Comparison of ENCODE assay signal across 8 mouse cellular contexts in genomic region chr9:65021887-65022579, GRCm38 (mm10). TPM values are rescaled to one million over a fixed set of nuclear protein-coding genes. Genes with fewer than 3 reads are reported as not detected.
A peak's percentile ranks its signal among the peaks of the same experiment; 100 is the strongest.
DNase-seq lines count a peak whose midpoint lies in the region; ATAC-seq and TF ChIP-seq lines count a peak whose summit lies in the region.

No protein-coding gene starts in this region.

- H3K9ac ChIP-seq in heart, embryonic 15.5 days: peak overlapping the region; percentile 91
- peak overlapping the region; percentile 98 for H3K9ac ChIP-seq in forebrain, embryonic 13.5 days
- H3K9ac ChIP-seq in liver, embryonic 15.5 days: peak overlapping the region; percentile 95

- H3K36me3 ChIP-seq in heart, embryonic 15.5 days: no peaks in the 10 kb centered on the region
- H3K36me3 ChIP-seq in G1E (replicated peaks): peaks cover 6% of the 10 kb centered on the region
- no peaks in the 10 kb centered on the region for H3K36me3 ChIP-seq in forebrain, embryonic 13.5 days (ENCODE audit: poor library complexity, severe bottlenecking)
- no peaks in the 10 kb centered on the region for H3K36me3 ChIP-seq in liver, embryonic 15.5 days (replicated peaks)

- DNase-seq in heart, adult 18-20 months: no peak
- no peak for DNase-seq in G1E (ENCODE audit: low spot score)
- DNase-seq in cerebellum, adult 18-20 months: no peak
- no peak for DNase-seq in left cerebral cortex, adult 18-20 months (ENCODE audit: low spot score in 2 of 2)
- DNase-seq in left cerebral cortex, adult 9 months (ENCODE audit: low spot score in 2 of 2): no peak

- peaks cover 24% of the 10 kb centered on the region for H3K4me1 ChIP-seq in heart, embryonic 15.5 days (replicated peaks)
- peaks cover 48% of the 10 kb centered on the region for H3K4me1 ChIP-seq in G1E (ENCODE audit: insufficient read depth, low read depth, low read length)
- peaks cover 44% of the 10 kb centered on the region for H3K4me1 ChIP-seq in forebrain, embryonic 13.5 days
- peaks cover 56% of the 10 kb centered on the region for H3K4me1 ChIP-seq in liver, embryonic 15.5 days (replicated peaks)

- peak overlapping the region; percentile 84 for H3K27ac ChIP-seq in heart, embryonic 15.5 days
- peak overlapping the region; percentile 89 for H3K27ac ChIP-seq in forebrain, embryonic 13.5 days
- peak overlapping the region; percentile 87 for H3K27ac ChIP-seq in liver, embryonic 15.5 days (replicated peaks)

- no peaks in the 10 kb centered on the region for H3K27me3 ChIP-seq in heart, embryonic 15.5 days
- H3K27me3 ChIP-seq in G1E (ENCODE audit: insufficient read depth, low read length): peaks cover 6% of the 10 kb centered on the region; the same call in 1 of the 2 replicates
- 0 out of 2 replicates have a peak, but pooled peaks cover 4% of the 10 kb centered on the region for H3K27me3 ChIP-seq in forebrain, embryonic 13.5 days
- no peaks in the 10 kb centered on the region for H3K27me3 ChIP-seq in liver, embryonic 15.5 days

- TF ChIP-seq CTCF in G1E (IDR thresholded peaks at IDR 0.05; ENCODE audit: low read depth, low read length): no peak

- H3K9me3 ChIP-seq in heart, embryonic 15.5 days (replicated peaks): no peaks in the 10 kb centered on the region
- H3K9me3 ChIP-seq in G1E (replicated peaks): 0 out of 2 replicates have a peak, but pooled peaks cover 4% of the 10 kb centered on the region
- H3K9me3 ChIP-seq in forebrain, embryonic 13.5 days (replicated peaks): no peaks in the 10 kb centered on the region
- H3K9me3 ChIP-seq in liver, embryonic 15.5 days (replicated peaks): no peaks in the 10 kb centered on the region

- H3K4me3 ChIP-seq in heart, embryonic 15.5 days: peak overlapping the region; percentile 88
- peak overlapping the region; percentile 100 for H3K4me3 ChIP-seq in G1E (ENCODE audit: low read depth, low read length)
- peak overlapping the region; percentile 93 for H3K4me3 ChIP-seq in forebrain, embryonic 13.5 days
- H3K4me3 ChIP-seq in liver, embryonic 15.5 days (replicated peaks): peak overlapping the region; percentile 96

- 22% methylated on average over 9 of the region's 9 CpGs for WGBS in heart, embryonic 15.5 days
- WGBS in forebrain, embryonic 13.5 days: 17% methylated on average over 9 of the region's 9 CpGs
- 23% methylated on average over 9 of the region's 9 CpGs for WGBS in liver, embryonic 15.5 days (ENCODE audit: insufficient replicate concordance)

- ATAC-seq in heart, embryonic 15.5 days (replicated peaks; ENCODE audit: insufficient number of reproducible peaks, insufficient read depth, low FRiP score, low read depth): no peak
- ATAC-seq in G1E (ENCODE audit: extremely low read depth, insufficient number of reproducible peaks, low FRiP score, poor library complexity, severe bottlenecking): no peak
- ATAC-seq in forebrain, embryonic 13.5 days: no peak
- no peak for ATAC-seq in liver, embryonic 15.5 days (ENCODE audit: insufficient read depth)

- H3K4me2 ChIP-seq in heart, embryonic 15.5 days: peak overlapping the region; percentile 80
- peak overlapping the region; percentile 84 for H3K4me2 ChIP-seq in forebrain, embryonic 13.5 days
- H3K4me2 ChIP-seq in liver, embryonic 15.5 days: peak overlapping the region; percentile 96

RNA-seq across cellular contexts. Expression of gene Hacd3, which starts 0.5 kb away (rescaled TPM):
- 46.2 and 53.0 TPM in 2 replicates for polyA plus RNA-seq in heart, embryonic 15.5 days (2015; fragmentation: Nextera tagmentation; extraction: Ambion mirVana)
- 10 to 100 TPM; 16.7 to 18.0 TPM for total RNA-seq in heart, adult 18-20 months (2021)
- total RNA-seq in G1E (2014; fragmentation: Nextera tagmentation) (22.0 and 22.3 TPM in 2 replicates), G1E (2017) (48.1 and 49.0 TPM in 2 replicates)
- polyA plus RNA-seq in G1E (2012): 3.0 and 3.3 TPM in 2 replicates
- 151 and 159 TPM in 2 replicates for polyA plus RNA-seq in forebrain, embryonic 13.5 days (2015; fragmentation: Nextera tagmentation; extraction: Ambion mirVana)
- polyA plus RNA-seq in liver, embryonic 15.5 days (2015; fragmentation: Nextera tagmentation; extraction: Ambion mirVana): 51.2 and 56.1 TPM in 2 replicates
- total RNA-seq in left cerebral cortex, adult 18-20 months (2021): 100 to 1,000 TPM; 154 to 160 TPM

RNA-seq across cellular contexts. Expression of gene Dpp8, which starts 10.2 kb away (rescaled TPM):
- polyA plus RNA-seq in heart, embryonic 15.5 days (2015; fragmentation: Nextera tagmentation; extraction: Ambion mirVana): 25.9 and 30.7 TPM in 2 replicates
- total RNA-seq in heart, adult 18-20 months (2021): 10 to 100 TPM; 57.2 to 60.2 TPM
- total RNA-seq in G1E (2014; fragmentation: Nextera tagmentation): 137 and 145 TPM in 2 replicates
- total RNA-seq in G1E (2017): 125 and 133 TPM in 2 replicates
- 11.6 and 13.6 TPM in 2 replicates for polyA plus RNA-seq in G1E (2012)
- polyA plus RNA-seq in forebrain, embryonic 13.5 days (2015; fragmentation: Nextera tagmentation; extraction: Ambion mirVana): 34.9 and 41.2 TPM in 2 replicates
- polyA plus RNA-seq in liver, embryonic 15.5 days (2015; fragmentation: Nextera tagmentation; extraction: Ambion mirVana): 17.7 and 19.2 TPM in 2 replicates
- 100 to 1,000 TPM; 164 to 169 TPM for total RNA-seq in left cerebral cortex, adult 18-20 months (2021)

Comparison
In these comparisons a context has a peak if more than half of its experiments do, and no peak if none do; other contexts are left out.
1. RNA of gene Hacd3, which starts 0.5 kb away (polyA plus RNA-seq): 151 to 159 TPM in forebrain, embryonic 13.5 days, 51.2 to 56.1 TPM in liver, embryonic 15.5 days and 46.2 to 53.0 TPM in heart, embryonic 15.5 days; 3.0 to 3.3 TPM in G1E; every median in the first group is over 10 times any median in the second.
2. Peak in every context shown above with its lines, with median percentiles within 50 percentile points of each other: H3K27ac ChIP-seq, H3K4me2 ChIP-seq, H3K4me3 ChIP-seq and H3K9ac ChIP-seq.